Mouse (Mus musculus) kidney, adult 8-10 months (tissue): ENCODE results near the gene Olfr54.
"Not testable (repeated sequence)": the region's sequence is repeated elsewhere in the genome, so short reads cannot be mapped to it uniquely, and the experiment has no call there.

ENCODE experiments used
- DNase-seq, 2 experiments: peaks; one replicate each; pipeline ENCODE4 v3.0.0; 2022

The Olfr54 gene

DNA sequence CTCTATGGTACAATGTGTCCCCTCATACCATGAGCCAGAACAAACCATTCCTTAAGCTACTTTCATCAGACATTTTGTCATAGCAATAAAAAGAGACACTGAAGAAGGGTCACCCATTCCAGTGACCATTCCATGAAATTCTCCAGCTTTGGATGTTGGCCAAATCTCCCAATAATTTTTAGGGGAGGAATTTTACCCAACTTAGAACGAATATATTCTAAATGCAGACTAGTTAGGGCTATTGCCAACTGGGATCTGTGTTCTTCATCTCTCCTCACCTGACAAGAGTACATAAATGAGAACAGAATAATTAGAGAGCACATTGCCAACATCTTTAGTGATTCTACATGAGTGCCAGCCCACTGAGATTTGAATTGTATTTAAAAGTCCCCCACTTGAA is at the start of gene Olfr54:
Gene Olfr54, plus strand, starts transcription at position 301 of the 400 bp plus-strand sequence.
- no peak for DNase-seq

DNA sequence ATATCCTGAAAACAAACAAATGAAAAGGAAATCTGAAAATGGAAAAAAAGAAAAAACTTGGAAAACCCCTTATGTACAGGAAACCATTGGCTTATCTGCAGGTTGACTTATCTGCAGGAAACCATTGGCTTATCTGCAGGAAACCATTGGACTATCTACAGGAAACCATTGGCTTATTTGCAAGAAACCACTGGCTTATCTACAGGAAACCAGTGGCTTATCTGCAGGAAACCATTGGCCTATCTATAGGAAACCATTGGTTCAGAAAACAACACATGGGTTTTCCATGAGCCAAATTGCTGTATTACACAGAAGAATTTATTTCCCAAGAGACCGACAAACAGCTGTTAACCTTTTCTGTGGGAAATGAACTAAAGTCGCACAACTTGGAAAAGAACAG is 49.1 kb upstream of the Olfr54 start:
- DNase-seq: peak; percentile 12 to 28

DNA sequence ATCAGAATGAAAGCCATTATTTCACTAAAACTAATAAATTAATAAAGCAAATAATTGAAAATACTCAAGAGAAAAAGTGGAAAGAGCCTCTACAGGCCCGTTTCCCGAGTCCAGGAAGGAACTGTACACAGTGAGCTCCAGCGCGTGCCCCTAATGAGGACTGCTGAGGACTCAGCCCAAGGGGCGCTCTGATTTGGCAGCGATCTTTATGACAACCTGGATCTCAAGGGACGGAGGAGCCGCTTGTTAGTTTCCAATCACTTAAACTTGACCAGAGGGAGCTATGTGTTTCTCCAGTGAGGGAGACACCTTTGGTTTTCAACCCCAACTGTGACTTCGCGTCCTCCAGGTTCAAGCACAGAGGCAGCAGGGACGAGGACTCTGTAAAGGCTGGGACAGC is 47.8 kb upstream of the Olfr54 start, which contains the start of gene Olfr1378:
Gene Olfr1378, plus strand, starts transcription at position 301 of the 400 bp plus-strand sequence.
- no peak for DNase-seq

DNA sequence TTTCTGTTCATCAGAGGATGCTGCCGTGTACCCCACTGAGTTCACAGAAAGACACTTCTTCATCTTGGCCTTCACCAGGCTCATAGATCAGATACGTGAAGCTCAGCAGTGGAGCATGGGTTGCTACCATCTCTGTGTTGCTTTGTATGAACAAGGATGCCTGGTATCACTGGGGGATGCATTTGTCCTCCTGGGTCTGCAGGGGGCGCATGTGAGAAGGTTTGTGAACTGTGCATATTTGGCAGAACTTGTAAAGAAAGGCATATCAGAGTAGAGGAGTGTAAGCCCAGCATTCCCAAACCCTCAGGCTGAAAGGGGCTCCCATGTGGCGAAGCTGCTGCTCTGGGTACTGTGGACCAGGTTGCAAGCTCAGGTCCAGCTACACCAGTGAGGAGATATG is 36.8 kb upstream of the Olfr54 start:
- no peak for DNase-seq

DNA sequence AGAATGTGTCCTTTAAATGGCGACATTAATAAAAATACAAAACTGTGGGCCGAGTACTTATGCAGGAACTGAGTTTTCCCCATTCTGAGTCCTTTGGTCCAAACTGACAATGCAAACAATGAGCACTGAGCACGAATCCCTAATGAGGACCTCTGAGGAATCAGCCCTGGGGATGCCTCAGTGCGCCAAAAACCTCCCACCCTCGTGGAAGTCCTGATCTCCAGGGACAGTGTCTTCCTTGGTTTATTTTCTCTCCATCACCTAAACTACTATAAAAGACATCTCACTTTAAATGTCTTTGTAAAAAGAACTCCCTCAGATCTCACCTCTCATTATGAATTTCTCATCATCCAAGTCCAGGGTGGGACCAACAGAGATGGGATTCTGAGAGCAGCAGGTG is 32.4 kb upstream of the Olfr54 start, which contains the start of gene Olfr1377:
Gene Olfr1377, plus strand, starts transcription at position 301 of the 400 bp plus-strand sequence.
- no peak for DNase-seq

DNA sequence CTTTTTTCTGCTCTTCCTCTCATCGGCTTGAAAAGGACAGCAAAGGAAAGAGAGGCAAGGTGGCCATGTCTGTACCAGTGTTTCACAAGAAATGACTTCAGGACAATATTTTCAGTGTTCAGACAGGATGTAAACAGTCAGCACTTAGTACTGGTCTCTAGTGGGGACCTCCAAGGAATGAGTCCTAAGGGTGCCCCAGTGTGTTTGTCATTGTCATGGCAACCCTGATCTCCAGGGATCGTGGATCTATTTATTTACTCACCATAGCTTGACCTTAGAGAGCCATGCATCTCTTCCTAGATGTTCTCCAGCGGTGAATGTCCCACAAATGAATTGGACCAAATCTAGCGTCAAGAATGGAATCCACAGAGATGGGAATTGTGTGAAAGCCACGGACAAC is 10.7 kb upstream of the Olfr54 start, which contains the start of gene Olfr51:
Gene Olfr51, plus strand, starts transcription at position 301 of the 400 bp plus-strand sequence.
- DNase-seq: no peak

DNA sequence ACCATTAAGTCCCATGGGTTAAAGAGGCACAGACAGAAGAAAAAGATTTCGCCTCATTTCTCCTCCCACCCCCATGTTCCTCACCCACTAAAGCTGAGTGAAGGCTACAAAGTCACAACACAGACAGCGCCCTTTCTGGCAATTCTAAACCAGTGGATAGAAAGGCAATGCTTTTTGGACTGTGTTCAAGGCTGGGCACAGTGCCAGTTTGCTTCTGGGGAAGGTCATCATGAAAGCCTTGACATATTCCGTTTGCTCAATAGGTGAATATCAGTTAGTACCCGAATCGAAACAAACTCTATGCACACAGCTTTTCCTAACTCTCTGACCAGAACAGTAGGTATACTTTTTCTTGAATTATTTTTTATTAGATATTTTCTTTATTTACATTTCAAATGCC is 2.2 kb upstream of the Olfr54 start:
- DNase-seq: peak; percentile 41 to 49

DNA sequence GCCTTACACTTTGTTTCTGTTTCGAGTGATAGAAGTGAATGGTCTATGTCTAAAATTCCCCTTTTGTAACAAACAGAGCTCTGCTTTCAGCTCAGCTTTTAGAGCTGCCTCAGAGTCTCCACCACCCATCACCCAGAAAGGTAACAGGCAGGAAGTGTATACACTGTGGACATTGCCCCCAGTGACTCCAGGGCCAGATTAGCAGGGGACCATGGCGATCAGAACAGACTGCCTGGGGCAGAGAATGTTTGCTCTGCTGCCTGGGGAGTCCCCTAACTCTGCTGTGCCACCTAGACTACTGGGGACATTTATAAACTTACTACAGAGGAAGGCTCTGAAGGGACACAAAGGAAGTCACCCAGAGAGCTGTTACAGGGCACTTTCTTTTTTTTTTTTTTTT is 2.3 kb downstream of the Olfr54 start:
- DNase-seq: no peak

DNA sequence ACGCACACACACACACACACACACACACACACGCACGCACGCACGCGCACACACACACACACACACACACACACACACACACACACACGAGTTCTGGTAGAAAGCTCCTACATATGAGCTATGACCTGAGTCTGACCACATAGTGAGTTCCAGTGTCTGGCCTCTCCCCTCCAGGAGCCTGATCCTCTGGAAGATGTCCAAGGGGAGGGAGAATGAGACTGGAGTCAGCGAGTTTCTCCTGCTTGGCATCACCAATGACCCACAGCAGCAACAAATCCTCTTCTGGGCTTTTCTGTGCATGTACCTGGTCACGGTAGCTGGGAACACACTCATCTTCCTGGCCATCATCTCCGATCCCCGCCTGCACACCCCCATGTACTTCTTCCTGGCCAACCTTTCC is 12.8 kb downstream of the Olfr54 start:
- peak in 1 of 2 experiments; percentile 19 for DNase-seq

DNA sequence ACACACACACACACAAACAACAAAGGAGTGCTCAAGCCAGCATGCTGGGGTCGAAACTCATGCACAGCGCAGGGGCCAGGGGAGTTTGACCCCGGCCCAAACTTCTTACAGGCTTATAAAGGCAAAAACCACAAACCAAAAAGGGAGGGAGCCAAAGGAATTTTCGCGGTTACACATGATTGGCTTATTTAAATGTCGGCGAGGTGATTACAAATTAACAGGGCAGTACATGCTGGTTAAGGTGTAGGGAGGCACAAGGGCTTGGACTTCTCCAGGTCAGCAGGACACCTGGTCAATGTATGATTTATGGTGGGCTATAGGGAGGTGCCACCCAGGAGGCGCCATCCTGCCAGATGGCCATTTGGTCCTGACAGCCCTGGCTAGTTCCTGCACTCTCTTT is 15.3 kb downstream of the Olfr54 start:
- DNase-seq: peak; percentile 24 to 62

DNA sequence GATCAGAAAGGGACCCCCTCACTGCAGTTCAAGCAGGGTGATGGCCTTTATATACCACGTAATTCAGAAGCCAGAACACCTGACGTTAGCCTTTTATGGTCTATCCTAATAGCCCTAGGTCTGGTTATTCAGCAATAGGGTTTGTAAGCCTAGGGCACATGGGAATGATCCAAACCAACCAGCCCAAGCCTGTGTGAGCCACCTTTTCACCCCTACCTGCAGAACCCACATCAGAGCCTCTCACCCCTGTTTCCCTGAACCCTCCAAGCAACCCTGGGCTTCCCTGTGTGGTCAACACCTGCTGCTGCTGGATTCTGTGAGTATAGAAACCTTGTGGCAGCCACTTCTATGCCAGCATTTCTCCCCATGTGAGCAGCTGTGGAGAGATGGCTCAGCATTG is 16.2 kb downstream of the Olfr54 start:
- peak in 1 of 2 experiments; percentile 43 for DNase-seq

DNA sequence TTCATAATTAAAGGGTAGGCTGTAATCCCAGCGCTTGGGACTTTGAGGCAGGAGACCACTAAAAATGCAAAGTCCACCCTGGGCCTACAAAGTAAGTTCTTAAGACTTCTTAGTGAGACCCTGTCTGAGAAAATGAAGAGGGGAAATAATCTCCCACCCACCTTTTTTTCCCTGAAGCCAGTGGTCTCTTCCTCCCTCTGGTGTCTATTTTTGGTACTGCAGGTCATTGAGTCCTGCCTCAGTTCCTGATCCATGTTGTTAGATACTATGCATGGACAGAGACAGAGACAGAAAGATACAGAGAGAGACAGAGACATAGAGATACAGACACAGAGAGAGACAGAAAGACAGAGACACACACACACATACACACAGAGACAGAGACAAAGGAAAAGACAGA is 18.8 kb downstream of the Olfr54 start:
- no peak for DNase-seq

DNA sequence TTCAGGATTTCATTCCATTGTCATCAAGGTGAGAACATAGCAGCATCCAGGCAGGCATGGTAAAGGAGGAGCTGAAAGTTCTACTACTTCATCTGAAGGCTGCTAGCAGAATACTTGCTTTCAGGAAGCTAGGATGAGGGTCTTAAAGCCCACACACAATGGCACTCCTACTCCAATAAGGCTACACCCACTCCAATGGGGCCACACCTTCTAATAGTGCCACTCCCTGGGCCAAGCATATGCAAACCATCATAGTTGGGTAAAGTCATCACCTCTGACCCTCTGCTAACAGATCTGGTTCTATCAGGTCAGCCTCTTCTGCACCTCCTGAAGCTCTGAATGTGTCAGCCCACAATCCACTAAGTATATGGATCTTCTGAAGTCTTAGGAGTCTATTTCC is 20.1 kb downstream of the Olfr54 start:
- not testable (repeated sequence) for DNase-seq

DNA sequence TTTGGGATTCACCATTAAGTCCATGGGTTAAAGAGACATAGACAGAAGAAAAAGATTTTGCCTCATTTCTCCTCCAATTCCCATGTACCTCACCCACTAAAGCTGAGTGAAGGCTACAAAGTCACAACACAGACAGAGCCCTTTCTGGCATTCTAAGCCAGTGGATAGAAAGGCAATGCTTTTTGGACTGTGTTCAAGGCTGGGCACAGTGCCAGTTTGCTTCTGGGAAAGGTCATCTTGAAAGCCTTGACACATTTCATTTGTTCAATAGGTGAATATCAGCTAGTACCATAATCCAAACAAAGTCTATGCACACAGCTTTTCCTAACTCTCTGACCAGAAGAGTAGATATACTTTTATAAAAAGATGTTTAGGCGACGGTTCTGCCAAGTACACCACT is 21.9 kb downstream of the Olfr54 start:
- peak; percentile 22 to 51 for DNase-seq

DNA sequence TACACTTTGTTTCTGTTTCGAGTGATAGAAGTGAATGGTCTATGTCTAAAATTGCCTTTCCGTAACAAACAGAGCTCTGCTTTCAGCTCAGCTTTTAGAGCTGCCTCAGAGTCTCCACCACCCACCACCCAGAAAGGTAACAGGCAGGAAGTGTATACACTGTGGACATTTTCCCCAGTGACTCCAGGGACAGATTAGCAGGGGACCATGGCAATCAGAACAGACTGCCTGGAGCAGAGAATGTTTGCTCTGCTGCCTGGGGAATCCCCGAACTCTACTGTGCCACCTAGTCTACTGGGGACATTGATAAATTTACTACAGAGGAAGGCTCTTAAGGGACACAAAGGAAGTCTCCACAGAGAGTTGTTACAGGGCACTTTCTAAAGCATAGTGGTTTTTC is 30.7 kb downstream of the Olfr54 start:
- DNase-seq: not testable (repeated sequence)

DNA sequence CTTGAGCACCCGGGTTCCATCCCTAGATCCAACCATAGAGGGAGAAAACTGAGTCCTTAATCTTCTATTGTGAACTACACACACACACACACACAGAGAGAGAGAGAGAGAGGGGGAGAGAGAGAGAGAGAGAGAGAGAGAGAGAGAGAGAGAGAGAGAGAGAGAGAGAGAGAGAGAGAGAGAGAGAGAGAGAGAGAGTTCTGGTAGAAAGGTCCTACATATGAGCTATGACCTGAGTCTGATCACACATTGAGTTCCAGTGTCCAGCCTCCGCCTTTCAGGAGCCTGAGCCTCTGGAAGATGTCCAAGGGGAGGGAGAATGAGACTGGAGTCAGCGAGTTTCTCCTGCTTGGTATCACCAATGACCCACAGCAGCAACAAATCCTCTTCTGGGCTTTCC is 33.8 kb downstream of the Olfr54 start, which contains the start of gene Olfr1375:
Gene Olfr1375, plus strand, starts transcription at position 301 of the 400 bp plus-strand sequence.
- DNase-seq: not testable (repeated sequence)

DNA sequence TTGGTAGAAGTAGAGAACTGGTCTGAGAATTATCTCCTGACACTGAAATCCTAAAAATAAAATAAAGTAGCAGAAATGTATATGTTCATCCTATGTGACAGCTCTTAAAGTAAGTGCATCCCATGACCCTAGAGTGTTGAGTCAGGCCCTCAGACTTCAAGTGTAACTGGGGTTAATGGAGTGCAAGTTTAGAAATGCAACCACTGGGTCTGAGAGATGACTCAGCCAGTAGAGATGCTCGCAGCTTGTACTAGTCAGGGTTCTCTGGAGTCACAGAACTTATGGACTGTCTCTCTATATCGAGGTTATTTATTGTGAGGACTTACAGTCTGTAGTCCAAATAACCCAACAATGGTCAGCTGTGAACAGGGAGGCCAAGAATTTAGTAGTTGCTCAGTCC is 37.6 kb downstream of the Olfr54 start:
- DNase-seq: no peak

DNA sequence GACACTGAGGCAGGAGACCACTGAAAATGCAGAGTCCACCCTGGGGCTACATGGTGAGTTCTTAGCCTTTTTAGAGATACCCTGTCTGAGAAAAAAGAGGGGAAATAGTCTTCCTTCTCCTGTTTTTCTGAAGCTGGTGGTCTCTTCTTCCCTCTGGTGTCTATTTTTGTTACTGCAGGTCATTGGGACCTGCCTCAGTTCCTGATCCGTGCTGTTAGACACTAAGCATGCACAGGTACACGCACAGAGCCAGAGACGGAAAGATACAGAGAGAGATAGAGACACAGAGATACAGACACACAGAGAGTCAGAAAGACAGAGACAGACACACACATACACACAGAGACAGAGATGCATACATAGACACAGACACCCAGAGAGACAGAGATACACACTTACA is 39.2 kb downstream of the Olfr54 start:
- DNase-seq: no peak

DNA sequence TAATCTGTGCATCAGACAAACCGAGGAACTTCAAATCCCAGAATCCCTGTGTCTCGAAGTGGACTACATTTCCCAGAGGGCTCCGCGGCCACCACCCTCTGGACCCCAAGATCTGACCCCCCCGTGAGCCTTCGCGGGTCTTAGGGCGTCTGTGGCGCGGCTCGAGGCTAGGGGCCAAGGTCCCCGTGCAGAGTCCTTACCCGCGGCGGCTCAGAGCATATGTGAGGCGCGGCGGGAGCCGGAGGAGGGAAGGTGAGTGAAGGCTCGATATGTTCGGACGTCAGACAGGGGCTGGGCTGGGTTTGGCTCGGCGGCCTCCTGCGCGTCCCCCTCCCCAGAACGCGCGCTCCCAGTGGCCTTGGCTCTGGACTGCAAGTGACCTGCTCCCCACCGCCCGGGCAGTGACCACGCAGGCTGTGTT is 45.1 kb downstream of the Olfr54 start, which contains the start of gene Zfp354a:
Gene Zfp354a, plus strand, starts transcription at position 107 of the 421 bp plus-strand sequence.
- DNase-seq: peak; percentile 77 to 81

DNA sequence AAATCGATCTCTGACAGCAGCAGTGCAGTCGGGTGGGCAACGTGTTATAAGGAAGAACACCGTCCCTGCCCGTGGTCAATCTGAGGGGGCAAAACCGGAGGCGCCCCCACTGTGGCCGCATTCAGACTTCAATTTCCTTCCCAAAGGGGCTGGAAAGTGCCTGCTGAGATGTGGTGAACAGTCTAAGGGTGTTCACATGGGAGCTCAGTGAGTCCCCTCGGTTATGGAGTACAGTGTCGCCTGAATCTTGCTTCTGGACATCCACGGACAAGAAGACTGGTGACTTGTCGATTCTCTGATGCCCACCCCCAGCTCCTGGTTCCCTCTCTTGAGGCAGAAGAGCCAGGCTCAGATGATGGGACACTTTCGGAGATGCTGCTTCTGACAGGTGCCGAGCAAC is 45.6 kb downstream of the Olfr54 start:
- DNase-seq: no peak

DNA sequence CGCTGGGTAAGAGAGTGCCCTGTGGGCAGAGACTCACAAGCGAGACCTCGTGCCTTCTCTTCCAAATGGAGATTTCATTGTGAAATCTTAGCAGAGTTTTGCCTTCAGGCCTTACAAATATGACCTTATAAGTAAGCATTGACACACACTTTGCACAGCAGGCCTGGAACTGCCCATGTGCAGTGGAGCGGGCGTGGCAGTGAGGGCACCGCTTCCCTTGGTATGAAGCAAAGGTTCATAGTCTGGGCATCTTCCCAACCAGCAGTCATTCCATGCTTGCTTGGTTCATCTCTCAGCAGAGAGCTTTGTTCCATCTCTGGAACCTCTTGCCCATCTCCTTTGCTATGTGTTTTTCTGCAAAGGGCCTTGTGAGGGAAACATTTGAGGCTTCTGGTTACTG is 46.9 kb downstream of the Olfr54 start:
- peak; percentile 74 to 77 for DNase-seq

DNA sequence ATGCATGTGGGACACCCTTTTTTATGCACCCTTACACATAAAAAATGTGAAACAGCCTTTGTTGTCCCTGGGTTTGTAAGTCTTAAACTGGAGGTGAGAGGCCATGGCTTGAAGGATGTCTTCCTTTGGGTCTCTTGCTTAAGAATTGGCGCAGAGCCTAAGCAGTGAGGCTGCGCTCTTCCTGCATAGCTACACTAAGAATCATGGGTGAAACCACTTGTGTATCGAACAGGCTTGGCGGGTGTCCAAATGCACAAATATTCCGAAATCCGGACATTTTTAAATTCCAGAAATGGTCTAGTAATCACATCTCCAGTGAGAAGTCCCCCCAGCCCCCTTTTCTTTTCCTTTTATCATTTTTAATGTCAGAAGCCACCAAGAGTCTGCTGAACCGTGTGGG is 49.2 kb downstream of the Olfr54 start:
- no peak for DNase-seq

DNA sequence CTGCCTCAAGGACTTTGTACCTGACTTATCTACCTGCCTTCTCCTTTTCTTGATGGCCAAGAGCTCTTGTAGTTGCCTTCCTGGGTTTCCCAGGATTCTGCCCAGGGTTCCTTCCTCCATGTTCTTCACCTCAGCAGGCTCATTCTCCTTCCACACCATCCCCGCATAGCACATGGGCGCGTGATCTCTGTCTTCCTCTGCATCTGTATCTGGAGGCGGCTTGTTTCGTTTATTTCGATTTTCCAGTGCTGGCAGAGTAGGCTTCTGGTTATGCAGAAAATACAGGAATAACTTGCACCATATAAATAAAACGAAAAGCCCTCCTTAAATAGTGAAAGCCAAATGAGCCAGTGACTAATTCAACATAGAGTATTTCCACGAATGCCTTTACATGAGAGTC is 49.8 kb downstream of the Olfr54 start:
- DNase-seq: no peak
